Mouse (Mus musculus) embryonic fibroblast, embryonic 13.5 days (primary cell): ENCODE results near the gene Pds5b.

ENCODE experiments used
- CTCF ChIP-seq: IDR thresholded peaks from 2 replicates; pipeline ENCODE4 v1.5.1; 2011; ENCODE audit warnings: mild to moderate bottlenecking, control low read depth, low read length, moderate library complexity, borderline replicate concordance; ENCODE audit not compliant: insufficient read depth
- POLR2A ChIP-seq: IDR thresholded peaks from 2 replicates; pipeline ENCODE4 v1.6.1; 2011; ENCODE audit warnings: low read depth, mild to moderate bottlenecking, control low read depth, low read length, moderate library complexity

DNA sequence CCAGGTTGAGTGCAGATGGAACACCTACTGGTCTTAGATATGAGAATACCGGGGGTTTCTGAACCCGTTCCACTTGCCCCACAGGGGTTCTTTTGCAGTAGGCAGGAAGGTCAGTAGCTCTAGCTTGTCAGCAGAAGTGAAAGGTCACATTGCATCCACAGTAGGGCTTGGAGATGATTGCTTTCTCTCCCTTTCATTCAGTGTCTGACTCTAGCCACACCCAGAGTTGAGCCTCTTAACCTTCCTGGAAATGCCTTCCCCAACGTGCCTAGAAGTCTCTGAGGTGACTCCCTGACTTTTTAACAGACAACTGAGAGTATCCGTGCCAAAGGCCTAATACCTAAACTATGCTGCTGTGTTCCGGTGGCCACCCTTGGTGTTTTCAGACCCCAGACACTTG lies 146.0 kb downstream of the Pds5b start:
- TF ChIP-seq CTCF (no peak), POLR2A (no peak)
